Mouse (Mus musculus) neural tube, embryonic 12.5 days (tissue): Measurements from ENCODE around the gene Srcin1. TPM values are rescaled to one million over a fixed set of nuclear protein-coding genes. Genes with fewer than 3 reads are reported as not detected.

Experiments
- ATAC-seq: fragments of 200-750 bp; cut with Nextera tagmentation; 2 replicates; pipeline ENCODE4 v1.8.0; 2017; ENCODE audit warnings: low read depth, mild to moderate bottlenecking, moderate TSS enrichment, moderate library complexity; ENCODE audit not compliant: low FRiP score
- H3K27ac ChIP-seq: fragments of 300-500 bp; sonication (generic); 2 replicates; pipeline ENCODE4 v1.5.1; 2016
- H3K27me3 ChIP-seq: fragments of 300-500 bp; sonication (generic); replicated peaks from 2 replicates; pipeline ENCODE4 v1.6.1; 2016; ENCODE audit warnings: mild to moderate bottlenecking
- H3K36me3 ChIP-seq: fragments of 300-500 bp; sonication (generic); 2 replicates; pipeline ENCODE4 v1.6.1; 2016; ENCODE audit warnings: mild to moderate bottlenecking
- H3K4me1 ChIP-seq: fragments of 300-500 bp; sonication (generic); 2 replicates; pipeline ENCODE4 v1.6.1; 2016
- H3K4me2 ChIP-seq: fragments of 300-500 bp; sonication (generic); replicated peaks from 2 replicates; pipeline ENCODE4 v1.6.1; 2016; ENCODE audit warnings: mild to moderate bottlenecking
- H3K4me3 ChIP-seq: fragments of 300-500 bp; sonication (generic); 2 replicates; pipeline ENCODE4 v1.5.1; 2016
- H3K9ac ChIP-seq: fragments of 300-500 bp; sonication (generic); 2 replicates; pipeline ENCODE4 v1.6.1; 2016; ENCODE audit warnings: mild to moderate bottlenecking
- H3K9me3 ChIP-seq: fragments of 300-500 bp; sonication (generic); 2 replicates; pipeline ENCODE4 v1.6.1; 2016; ENCODE audit warnings: mild to moderate bottlenecking
- WGBS: fragments of 180-500 bp; shearing (Covaris S2); methylation state at CpG from one replicate; pipeline ENCODE4 v1.1.7; 2016; 5-methylcytosine and 5-hydroxymethylcytosine counted together
- polyA plus RNA-seq: library from polyadenylated mRNA; unstranded; fragments of >200 nt; fragmentation: Nextera tagmentation; extraction: Ambion mirVana; gene quantifications from 2 replicates; pipeline ENCODE4 v1.2.1, GENCODE M21; 2016

Srcin1 gene
- 6.4 and 7.9 TPM in 2 replicates for polyA plus RNA-seq

DNA sequence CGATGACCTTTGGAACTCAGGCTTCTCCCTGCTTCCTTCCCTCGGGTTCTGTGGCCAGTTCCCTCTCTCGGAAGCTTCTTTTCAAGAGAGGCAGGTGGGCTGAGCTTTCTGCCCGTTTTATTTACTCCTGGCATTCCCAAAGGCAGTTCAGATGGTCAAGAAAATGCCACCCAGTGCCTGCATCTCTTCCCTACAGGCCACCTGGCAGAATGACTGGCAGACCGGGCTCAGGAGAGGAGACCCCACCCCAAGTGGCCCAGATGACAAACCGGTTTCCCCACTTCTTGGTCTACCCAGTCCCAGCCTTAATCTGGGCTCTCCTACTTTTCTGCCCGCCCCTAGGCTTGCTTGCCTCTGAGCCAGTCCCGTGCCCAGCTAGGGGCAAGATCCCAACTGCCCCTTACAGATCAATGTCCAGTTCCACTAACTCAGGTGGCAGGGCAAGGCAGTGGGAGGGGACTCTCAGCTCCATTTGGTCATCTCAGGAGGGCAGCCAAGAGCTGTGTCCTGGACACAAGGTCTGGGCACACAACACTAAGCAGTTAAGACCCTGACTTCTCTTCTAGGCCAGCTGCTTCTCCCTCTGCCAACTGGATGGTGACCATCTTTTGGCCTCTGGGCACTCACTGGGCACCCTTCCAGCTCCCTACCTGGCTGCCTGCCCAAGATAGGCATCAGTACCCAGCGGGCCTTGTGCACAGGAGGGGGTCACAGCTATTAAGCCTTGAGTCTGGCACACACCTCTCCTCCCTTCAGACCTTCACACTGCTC lies at the start of gene Srcin1:
TSS of gene Srcin1 (minus strand) at position 51 of the 771 bp plus-strand sequence.
- ATAC-seq, result no peak
- peak within 1 kb of the TSS; percentile 59 for H3K4me3 ChIP-seq
- H3K9ac ChIP-seq, result peak within 1 kb of the TSS; percentile 93
- H3K4me2 ChIP-seq, result peak within 1 kb of the TSS; percentile 83
- WGBS, result 35% methylated on average over 9 of the region's 9 CpGs
- no peaks in the 10 kb centered on the region for H3K36me3 ChIP-seq
- peak within 1 kb of the TSS; percentile 81 for H3K27ac ChIP-seq
- H3K4me1 ChIP-seq, result peaks cover 53% of the 10 kb centered on the region
- no peaks in the 10 kb centered on the region for H3K9me3 ChIP-seq
- peaks cover 38% of the 10 kb centered on the region for H3K27me3 ChIP-seq

DNA sequence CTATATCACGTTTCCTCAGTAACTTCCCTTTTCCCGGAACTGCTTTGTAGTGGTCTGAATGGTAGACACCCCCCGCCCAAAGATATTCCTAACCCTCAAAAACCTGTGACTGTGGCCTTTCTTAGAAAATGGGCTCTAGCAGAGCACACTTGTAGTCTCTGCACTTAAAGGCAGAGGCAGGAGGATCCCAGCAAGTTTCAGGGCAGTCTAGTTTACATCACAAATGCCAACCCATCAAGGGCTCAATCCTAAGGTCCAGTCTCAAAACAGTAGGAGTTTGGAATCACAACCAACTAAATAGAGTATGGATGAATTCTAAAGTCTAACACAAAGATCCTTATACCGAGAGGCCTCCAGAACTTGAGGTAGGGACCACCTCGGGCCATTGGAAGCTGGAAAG lies 49.6 kb upstream of the Srcin1 start:
- Histone ChIP-seq H3K36me3 (no peaks in the 10 kb centered on the region), H3K9me3 (no peaks in the 10 kb centered on the region), H3K27ac (no peak overlapping the region), H3K4me2 (no peak overlapping the region), H3K9ac (no peak overlapping the region), H3K27me3 (peaks cover 71% of the 10 kb centered on the region), H3K4me1 (peaks cover 32% of the 10 kb centered on the region), H3K4me3 (no peak overlapping the region)
- ATAC-seq, result no peak
- 74% methylated on average over 5 of the region's 5 CpGs for WGBS

GRCm38 (mm10) chr11:97623166-97623565 lies 47.2 kb upstream of the Srcin1 start:
- 66% methylated on average over 9 of the region's 9 CpGs for WGBS
- ATAC-seq, result no peak

DNA sequence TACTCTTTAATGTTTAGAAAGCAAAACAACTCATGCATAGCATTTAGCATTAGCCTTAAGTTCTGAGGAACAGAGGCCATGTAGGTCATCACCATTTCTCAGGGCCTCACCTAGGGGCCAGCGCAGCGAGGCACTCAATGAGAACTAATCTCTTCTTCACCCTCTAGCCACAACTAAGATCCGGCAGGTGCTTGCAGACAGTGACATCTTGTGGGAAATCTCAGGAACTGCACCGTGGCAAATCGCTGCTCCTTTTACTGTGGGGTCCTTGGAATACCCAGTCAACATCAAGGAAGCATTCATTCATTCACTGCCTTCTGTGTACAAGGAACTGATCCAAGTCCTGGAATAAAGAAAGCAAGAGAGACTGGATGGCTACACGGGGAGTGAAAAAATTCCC lies 46.5 kb upstream of the Srcin1 start:
- ATAC-seq, result no peak
- Histone ChIP-seq H3K27me3 (peaks cover 46% of the 10 kb centered on the region), H3K4me1 (peaks cover 11% of the 10 kb centered on the region), H3K36me3 (no peaks in the 10 kb centered on the region), H3K9ac (no peak overlapping the region), H3K4me3 (no peak overlapping the region), H3K4me2 (no peak overlapping the region), H3K9me3 (no peaks in the 10 kb centered on the region), H3K27ac (no peak overlapping the region)
- 3% methylated on average over 6 of the region's 6 CpGs for WGBS

More at GRCm38 (mm10) chr11:97623166-97623565, 47.2 kb upstream of the Srcin1 start:
- Histone ChIP-seq H3K4me3 (no peak overlapping the region), H3K4me1 (peaks cover 18% of the 10 kb centered on the region), H3K27ac (no peak overlapping the region), H3K9ac (no peak overlapping the region), H3K4me2 (no peak overlapping the region), H3K36me3 (no peaks in the 10 kb centered on the region), H3K9me3 (no peaks in the 10 kb centered on the region), H3K27me3 (peaks cover 53% of the 10 kb centered on the region)

DNA sequence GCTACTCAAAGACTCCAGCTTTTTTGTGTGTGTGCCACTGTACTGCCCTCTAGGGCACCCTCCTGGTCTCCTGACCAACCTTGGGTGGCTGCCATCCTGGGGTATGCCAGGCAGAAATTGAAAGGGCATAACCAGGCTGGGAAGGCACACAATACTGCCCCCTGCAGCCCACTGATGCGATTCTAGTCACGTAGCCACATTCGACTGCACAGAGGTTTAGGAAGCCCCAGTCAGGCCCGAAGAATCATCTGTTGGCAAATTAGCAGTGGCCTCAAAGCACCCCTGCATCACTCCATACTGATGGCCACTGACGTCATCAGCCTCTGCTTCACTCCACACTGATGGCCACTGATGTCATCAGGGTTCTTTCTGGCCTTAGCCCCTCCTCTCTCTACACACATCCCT lies 43.4 kb upstream of the Srcin1 start:
- Histone ChIP-seq H3K27ac (no peak overlapping the region), H3K4me2 (no peak overlapping the region), H3K4me3 (no peak overlapping the region), H3K4me1 (no peaks in the 10 kb centered on the region), H3K9me3 (no peaks in the 10 kb centered on the region), H3K27me3 (peaks cover 26% of the 10 kb centered on the region), H3K9ac (no peak overlapping the region), H3K36me3 (no peaks in the 10 kb centered on the region)
- no peak for ATAC-seq
- WGBS, result 38% methylated on average over 5 of the region's 5 CpGs

DNA sequence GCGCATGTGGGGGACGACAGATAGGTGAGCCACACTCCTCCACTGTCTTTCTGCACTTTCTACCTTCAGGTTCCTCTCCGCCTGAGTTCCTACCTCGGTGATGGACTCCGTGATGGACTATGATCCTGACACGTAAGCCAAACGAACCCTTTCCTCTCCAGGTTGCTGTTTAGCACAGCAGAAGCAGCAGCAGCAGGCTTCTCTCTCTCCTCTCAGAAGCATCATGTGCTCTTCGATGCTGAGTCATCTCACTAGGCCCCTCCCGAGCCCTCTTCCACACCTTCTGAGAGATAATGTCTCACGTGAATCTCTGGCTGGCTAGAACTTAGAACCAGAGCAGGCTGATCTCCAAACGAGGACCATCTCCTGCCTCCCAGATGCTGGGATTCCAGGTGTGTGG lies 42.4 kb upstream of the Srcin1 start:
- H3K27ac ChIP-seq, result no peak overlapping the region
- WGBS, result 55% methylated on average over 11 of the region's 11 CpGs
- no peak overlapping the region for H3K9ac ChIP-seq
- H3K27me3 ChIP-seq, result peaks cover 16% of the 10 kb centered on the region
- no peak overlapping the region for H3K4me2 ChIP-seq
- no peak for ATAC-seq
- H3K36me3 ChIP-seq, result no peaks in the 10 kb centered on the region
- no peaks in the 10 kb centered on the region for H3K9me3 ChIP-seq
- H3K4me1 ChIP-seq, result no peaks in the 10 kb centered on the region
- H3K4me3 ChIP-seq, result no peak overlapping the region

GRCm38 (mm10) chr11:97615276-97615675 lies 39.3 kb upstream of the Srcin1 start:
- Histone ChIP-seq H3K27ac (no peak overlapping the region), H3K9me3 (no peaks in the 10 kb centered on the region), H3K4me3 (no peak overlapping the region), H3K4me1 (no peaks in the 10 kb centered on the region), H3K9ac (no peak overlapping the region), H3K27me3 (peaks cover 13% of the 10 kb centered on the region), H3K36me3 (no peaks in the 10 kb centered on the region), H3K4me2 (no peak overlapping the region)
- ATAC-seq, result no peak
- whole genome bisulfite sequencing, result 81% methylated on average over 4 of the region's 4 CpGs

DNA sequence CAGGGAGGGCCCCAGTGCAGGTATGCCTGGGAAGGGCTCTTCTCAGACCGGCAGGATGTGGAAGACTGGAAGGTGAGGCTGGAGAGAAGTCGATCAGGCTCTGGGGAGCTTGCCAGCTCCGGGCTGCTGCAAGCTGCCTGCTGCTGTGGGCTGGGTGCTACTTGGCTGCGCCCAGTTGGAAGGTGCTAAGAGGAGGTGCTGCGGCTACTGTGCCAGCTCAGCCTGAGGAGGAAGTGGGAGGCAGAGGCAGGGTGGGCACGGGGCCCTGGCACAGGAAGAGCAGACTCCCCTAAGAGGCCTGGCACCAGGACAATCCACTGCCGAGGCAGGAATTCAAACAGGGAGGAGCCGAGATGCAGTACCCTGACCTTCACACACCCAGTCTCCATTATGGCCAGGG lies 35.1 kb upstream of the Srcin1 start:
- ATAC-seq, result no peak
- WGBS, result 76% methylated on average over 8 of the region's 8 CpGs
- H3K4me1 ChIP-seq, result no peaks in the 10 kb centered on the region
- H3K27me3 ChIP-seq, result 0 out of 2 replicates have a peak, but pooled peaks cover 8% of the 10 kb centered on the region
- H3K4me2 ChIP-seq, result no peak overlapping the region
- H3K36me3 ChIP-seq, result no peaks in the 10 kb centered on the region
- no peak overlapping the region for H3K9ac ChIP-seq
- H3K9me3 ChIP-seq, result no peaks in the 10 kb centered on the region
- H3K4me3 ChIP-seq, result no peak overlapping the region
- H3K27ac ChIP-seq, result no peak overlapping the region

DNA sequence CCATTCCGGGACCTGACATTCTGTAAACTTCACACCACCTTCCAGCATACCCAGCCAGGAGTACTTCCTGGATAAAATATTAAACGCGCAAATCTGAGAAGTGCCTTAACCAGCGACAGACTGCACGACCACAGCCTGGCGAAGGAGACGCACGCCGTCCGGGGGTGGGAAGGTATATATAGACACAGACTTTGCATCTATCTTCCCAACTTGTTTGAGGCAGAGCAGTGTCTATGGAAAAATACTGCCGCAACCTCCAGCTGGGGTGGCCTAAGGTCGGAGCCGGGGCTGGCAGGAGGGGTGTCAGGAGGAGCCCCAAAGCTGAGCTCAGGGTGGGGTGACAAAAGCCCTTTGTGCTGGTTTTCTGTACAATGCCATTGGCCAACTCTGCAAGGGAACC lies 33.8 kb upstream of the Srcin1 start:
- Histone ChIP-seq H3K9me3 (no peaks in the 10 kb centered on the region), H3K4me1 (no peaks in the 10 kb centered on the region), H3K4me3 (no peak overlapping the region), H3K27ac (no peak overlapping the region), H3K9ac (no peak overlapping the region), H3K4me2 (no peak overlapping the region), H3K27me3 (0 out of 2 replicates have a peak, but pooled peaks cover 8% of the 10 kb centered on the region), H3K36me3 (no peaks in the 10 kb centered on the region)
- 88% methylated on average over 13 of the region's 13 CpGs for WGBS
- ATAC-seq, result no peak

GRCm38 (mm10) chr11:97608933-97609332 lies 32.9 kb upstream of the Srcin1 start:
- H3K4me1 ChIP-seq, result no peaks in the 10 kb centered on the region
- 67% methylated on average over 4 of the region's 4 CpGs for WGBS
- H3K9ac ChIP-seq, result no peak overlapping the region
- H3K27me3 ChIP-seq, result 0 out of 2 replicates have a peak, but pooled peaks cover 8% of the 10 kb centered on the region
- ATAC-seq, result no peak
- H3K27ac ChIP-seq, result no peak overlapping the region
- no peak overlapping the region for H3K4me3 ChIP-seq
- H3K9me3 ChIP-seq, result no peaks in the 10 kb centered on the region
- H3K4me2 ChIP-seq, result no peak overlapping the region
- no peaks in the 10 kb centered on the region for H3K36me3 ChIP-seq

GRCm38 (mm10) chr11:97607056-97607725 lies 31.2 kb upstream of the Srcin1 start:
- H3K27me3 ChIP-seq, result 0 out of 2 replicates have a peak, but pooled peaks cover 8% of the 10 kb centered on the region
- H3K9me3 ChIP-seq, result no peaks in the 10 kb centered on the region
- no peak overlapping the region for H3K4me2 ChIP-seq
- no peaks in the 10 kb centered on the region for H3K4me1 ChIP-seq
- 98% methylated on average over 8 of the region's 8 CpGs for WGBS
- no peak for ATAC-seq
- no peak overlapping the region for H3K27ac ChIP-seq
- no peak overlapping the region for H3K9ac ChIP-seq
- no peaks in the 10 kb centered on the region for H3K36me3 ChIP-seq
- no peak overlapping the region for H3K4me3 ChIP-seq

DNA sequence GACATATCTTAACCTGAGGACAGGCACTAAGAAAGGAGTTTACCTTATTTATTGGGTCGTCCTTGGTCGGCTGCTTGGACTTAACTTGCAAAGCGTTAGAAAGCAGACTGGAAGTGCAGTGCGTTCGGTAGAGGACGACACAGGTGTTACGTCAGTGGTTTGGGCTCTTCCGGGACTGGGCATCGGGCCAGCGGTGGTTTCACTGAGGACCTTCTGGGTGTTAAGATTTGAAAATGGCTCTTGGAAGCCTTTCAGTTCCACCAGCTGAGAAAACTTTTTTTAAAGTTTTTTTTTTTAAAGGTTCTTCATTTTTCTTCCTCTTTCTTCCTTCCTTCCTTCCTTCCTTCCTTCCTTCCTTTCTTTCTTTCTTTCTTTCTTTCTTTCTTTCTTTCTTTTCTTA lies 27.9 kb upstream of the Srcin1 start:
- Histone ChIP-seq H3K4me2 (no peak overlapping the region), H3K27me3 (0 out of 2 replicates have a peak, but pooled peaks cover 1% of the 10 kb centered on the region), H3K27ac (no peak overlapping the region), H3K4me3 (no peak overlapping the region), H3K36me3 (no peaks in the 10 kb centered on the region), H3K9ac (no peak overlapping the region), H3K4me1 (no peaks in the 10 kb centered on the region), H3K9me3 (no peaks in the 10 kb centered on the region)
- 83% methylated on average over 10 of the region's 10 CpGs for WGBS
- ATAC-seq, result no peak
